Mouse (Mus musculus) brain, embryonic 14.5 days (tissue): ENCODE data around the gene Psenen.

Experiments
- CTCF ChIP-seq: fragments of 200-500 bp; IDR thresholded peaks from 2 replicates; pipeline ENCODE4 v1.5.1; 2012; ENCODE audit warnings: inconsistent platforms, mild to moderate bottlenecking, moderate library complexity, borderline replicate concordance; ENCODE audit not compliant: insufficient read depth, insufficient read length; ENCODE audit errors: extremely low read depth
- POLR2A ChIP-seq: fragments of 200-500 bp; IDR thresholded peaks from 2 replicates; pipeline ENCODE4 v1.6.1; 2012; ENCODE audit warnings: mild to moderate bottlenecking, inconsistent platforms, borderline replicate concordance; ENCODE audit not compliant: poor library complexity, insufficient read depth, insufficient read length, severe bottlenecking; ENCODE audit errors: extremely low read depth

- no peak for TF ChIP-seq CTCF
- no peak for TF ChIP-seq POLR2A
Observed at GRCm38 (mm10) chr7:30602583-30602982, 39.2 kb upstream of the Psenen start.
